Mouse (Mus musculus) forebrain, embryonic 12.5 days (tissue): ENCODE results near the gene Gm28308. TPM values are rescaled to one million over a fixed set of nuclear protein-coding genes. Genes with fewer than 3 reads are reported as not detected.
A peak's percentile ranks its signal among the peaks of the same experiment; 100 is the strongest.

Source experiments
- ATAC-seq: fragments of 200-750 bp; cut with Nextera tagmentation; 2 replicates; pipeline ENCODE4 v1.8.0; 2017; ENCODE audit warnings: moderate TSS enrichment; ENCODE audit not compliant: low FRiP score
- H3K27ac ChIP-seq: fragments of 300-500 bp; sonication (generic); 2 replicates; pipeline ENCODE4 v1.5.1; 2016; ENCODE audit warnings: mild to moderate bottlenecking
- H3K27me3 ChIP-seq: fragments of 300-500 bp; sonication (generic); 2 replicates; pipeline ENCODE4 v1.6.1; 2016; ENCODE audit warnings: mild to moderate bottlenecking
- H3K36me3 ChIP-seq: fragments of 300-500 bp; sonication (generic); replicated peaks from 2 replicates; pipeline ENCODE4 v1.6.1; 2016; ENCODE audit warnings: mild to moderate bottlenecking
- H3K4me1 ChIP-seq: fragments of 300-500 bp; sonication (generic); 2 replicates; pipeline ENCODE4 v1.6.1; 2016
- H3K4me2 ChIP-seq: fragments of 300-500 bp; sonication (generic); 2 replicates; pipeline ENCODE4 v1.6.1; 2016; ENCODE audit warnings: mild to moderate bottlenecking, moderate library complexity
- H3K4me3 ChIP-seq: fragments of 300-500 bp; sonication (generic); replicated peaks from 2 replicates; pipeline ENCODE4 v1.5.1; 2016; ENCODE audit warnings: mild to moderate bottlenecking
- H3K9ac ChIP-seq: fragments of 300-500 bp; sonication (generic); 2 replicates; pipeline ENCODE4 v1.6.1; 2016; ENCODE audit warnings: mild to moderate bottlenecking
- H3K9me3 ChIP-seq: fragments of 300-500 bp; sonication (generic); 2 replicates; pipeline ENCODE4 v1.6.1; 2016
- WGBS: fragments of 180-500 bp; shearing (Covaris S2); methylation state at CpG from one replicate; pipeline ENCODE4 v1.1.7; 2016; 5-methylcytosine and 5-hydroxymethylcytosine counted together
- polyA plus RNA-seq: library from polyadenylated mRNA; unstranded; fragments of >200 nt; fragmentation: Nextera tagmentation; extraction: Ambion mirVana; gene quantifications from 2 replicates; pipeline ENCODE4 v1.2.1, GENCODE M21; 2016

Gene Gm28308
- polyA plus RNA-seq, 1 experiment from 2014 or later, result not detected

GRCm38 (mm10) chr6:52202362-52203120 is 10.6 kb downstream of the Gm28308 start:
- Histone ChIP-seq H3K27ac (no peak overlapping the region), H3K4me1 (peaks cover 9% of the 10 kb centered on the region; the same call in 1 of the 2 replicates), H3K4me3 (no peak overlapping the region), H3K36me3 (no peaks in the 10 kb centered on the region), H3K9me3 (no peaks in the 10 kb centered on the region), H3K27me3 (peaks cover 99% of the 10 kb centered on the region), H3K4me2 (no peak overlapping the region), H3K9ac (no peak overlapping the region)
- ATAC-seq, result no peak
- 1% methylated on average over 22 of the region's 22 CpGs for WGBS

GRCm38 (mm10) chr6:52201269-52201668 is 11.9 kb downstream of the Gm28308 start:
- H3K4me2 ChIP-seq, result no peak overlapping the region
- no peaks in the 10 kb centered on the region for H3K9me3 ChIP-seq
- WGBS, result 12% methylated on average over 1 of the region's 1 CpGs
- H3K4me3 ChIP-seq, result no peak overlapping the region
- H3K9ac ChIP-seq, result no peak overlapping the region
- H3K27ac ChIP-seq, result no peak overlapping the region
- no peaks in the 10 kb centered on the region for H3K36me3 ChIP-seq
- peaks cover 99% of the 10 kb centered on the region for H3K27me3 ChIP-seq
- peaks cover 9% of the 10 kb centered on the region; the same call in 1 of the 2 replicates for H3K4me1 ChIP-seq
- ATAC-seq, result no peak

GRCm38 (mm10) chr6:52200751-52201250 is 12.3 kb downstream of the Gm28308 start:
- no peaks in the 10 kb centered on the region for H3K36me3 ChIP-seq
- no peak for ATAC-seq
- H3K27me3 ChIP-seq, result peaks cover 99% of the 10 kb centered on the region
- H3K4me1 ChIP-seq, result peaks cover 9% of the 10 kb centered on the region; the same call in 1 of the 2 replicates
- H3K9me3 ChIP-seq, result no peaks in the 10 kb centered on the region
- H3K4me2 ChIP-seq, result no peak overlapping the region
- H3K9ac ChIP-seq, result no peak overlapping the region
- 3% methylated on average over 10 of the region's 10 CpGs for WGBS
- no peak overlapping the region for H3K4me3 ChIP-seq
- no peak overlapping the region for H3K27ac ChIP-seq

- H3K36me3 ChIP-seq, result no peaks in the 10 kb centered on the region
- H3K27ac ChIP-seq, result no peak overlapping the region
- WGBS, result 1% methylated on average over 30 of the region's 30 CpGs
- H3K4me1 ChIP-seq, result peaks cover 9% of the 10 kb centered on the region; the same call in 1 of the 2 replicates
- no peak overlapping the region for H3K4me3 ChIP-seq
- H3K27me3 ChIP-seq, result peaks cover 99% of the 10 kb centered on the region
- no peaks in the 10 kb centered on the region for H3K9me3 ChIP-seq
- ATAC-seq, result no peak
- H3K9ac ChIP-seq, result no peak overlapping the region
- H3K4me2 ChIP-seq, result no peak overlapping the region
Measured at GRCm38 (mm10) chr6:52200073-52200750, 12.9 kb downstream of the Gm28308 start.

GRCm38 (mm10) chr6:52197271-52197670 is 15.9 kb downstream of the Gm28308 start:
- H3K36me3 ChIP-seq, result no peaks in the 10 kb centered on the region
- H3K9me3 ChIP-seq, result no peaks in the 10 kb centered on the region
- H3K27me3 ChIP-seq, result peaks cover 97% of the 10 kb centered on the region
- H3K9ac ChIP-seq, result no peak overlapping the region
- no peak overlapping the region for H3K27ac ChIP-seq
- no peak for ATAC-seq
- no peak overlapping the region for H3K4me3 ChIP-seq
- WGBS, result under 1% methylated on average over 10 of the region's 10 CpGs
- no peak overlapping the region for H3K4me2 ChIP-seq
- no peaks in the 10 kb centered on the region for H3K4me1 ChIP-seq

GRCm38 (mm10) chr6:52196811-52197210 is 16.3 kb downstream of the Gm28308 start:
- 2% methylated on average over 9 of the region's 9 CpGs for WGBS
- H3K36me3 ChIP-seq, result no peaks in the 10 kb centered on the region
- H3K9me3 ChIP-seq, result no peaks in the 10 kb centered on the region
- no peak overlapping the region for H3K27ac ChIP-seq
- no peak overlapping the region for H3K4me2 ChIP-seq
- H3K27me3 ChIP-seq, result peaks cover 98% of the 10 kb centered on the region
- no peak overlapping the region for H3K4me3 ChIP-seq
- peaks cover 4% of the 10 kb centered on the region for H3K4me1 ChIP-seq
- H3K9ac ChIP-seq, result no peak overlapping the region
- ATAC-seq, result no peak

GRCm38 (mm10) chr6:52194690-52195089 is 18.4 kb downstream of the Gm28308 start:
- Histone ChIP-seq H3K9me3 (no peaks in the 10 kb centered on the region), H3K9ac (no peak overlapping the region), H3K27ac (no peak overlapping the region), H3K36me3 (no peaks in the 10 kb centered on the region), H3K4me3 (no peak overlapping the region), H3K4me1 (peaks cover 11% of the 10 kb centered on the region), H3K4me2 (no peak overlapping the region), H3K27me3 (peaks cover 98% of the 10 kb centered on the region)
- WGBS, result 2% methylated on average over 10 of the region's 10 CpGs
- ATAC-seq, result no peak

GRCm38 (mm10) chr6:52191860-52192550 is 21.1 kb downstream of the Gm28308 start:
- Histone ChIP-seq H3K27me3 (peaks cover 98% of the 10 kb centered on the region), H3K4me2 (peak overlapping the region; percentile 57), H3K36me3 (no peaks in the 10 kb centered on the region), H3K9ac (peak overlapping the region; percentile 33; the same call in 1 of the 2 replicates), H3K27ac (no peak overlapping the region), H3K9me3 (no peaks in the 10 kb centered on the region), H3K4me3 (peak overlapping the region; percentile 40), H3K4me1 (peaks cover 11% of the 10 kb centered on the region)
- WGBS, result 2% methylated on average over 45 of the region's 55 CpGs
- ATAC-seq, result peak; percentile 57; the same call in 1 of the 2 replicates

- Histone ChIP-seq H3K9me3 (no peaks in the 10 kb centered on the region), H3K4me3 (peak within 1 kb of the TSS; percentile 40), H3K4me1 (peaks cover 11% of the 10 kb centered on the region), H3K27me3 (peaks cover 98% of the 10 kb centered on the region), H3K27ac (no peak within 1 kb of the TSS), H3K4me2 (peak within 1 kb of the TSS; percentile 57), H3K36me3 (no peaks in the 10 kb centered on the region), H3K9ac (peak within 1 kb of the TSS; percentile 33; the same call in 1 of the 2 replicates)
- WGBS, result 1% methylated on average over 86 of the region's 102 CpGs
- ATAC-seq, result no peak
Measured at GRCm38 (mm10) chr6:52190906-52191810, 22.0 kb downstream of the Gm28308 start, which contains the start of gene Hoxa4. Gene Hoxa4, minus strand, starts transcription at chr6:52191753.

GRCm38 (mm10) chr6:52190410-52190809 is 22.7 kb downstream of the Gm28308 start:
- peaks cover 11% of the 10 kb centered on the region for H3K4me1 ChIP-seq
- no peaks in the 10 kb centered on the region for H3K9me3 ChIP-seq
- no peaks in the 10 kb centered on the region for H3K36me3 ChIP-seq
- no peak overlapping the region for H3K4me2 ChIP-seq
- ATAC-seq, result no peak
- no peak overlapping the region for H3K4me3 ChIP-seq
- H3K27me3 ChIP-seq, result peaks cover 98% of the 10 kb centered on the region
- H3K9ac ChIP-seq, result no peak overlapping the region
- WGBS, result under 1% methylated on average over 23 of the region's 23 CpGs
- no peak overlapping the region for H3K27ac ChIP-seq

GRCm38 (mm10) chr6:52189909-52190308 is 23.2 kb downstream of the Gm28308 start:
- ATAC-seq, result no peak
- H3K4me2 ChIP-seq, result no peak overlapping the region
- H3K27me3 ChIP-seq, result peaks cover 99% of the 10 kb centered on the region
- H3K9me3 ChIP-seq, result no peaks in the 10 kb centered on the region
- H3K4me3 ChIP-seq, result no peak overlapping the region
- no peaks in the 10 kb centered on the region for H3K36me3 ChIP-seq
- WGBS, result 3% methylated on average over 8 of the region's 8 CpGs
- H3K9ac ChIP-seq, result no peak overlapping the region
- H3K27ac ChIP-seq, result no peak overlapping the region
- peaks cover 11% of the 10 kb centered on the region for H3K4me1 ChIP-seq
